Mouse (Mus musculus): ENCODE measurements around the gene Strc. TPM values are rescaled to one million over a fixed set of nuclear protein-coding genes. Genes with fewer than 3 reads are reported as not detected.
"Not testable (repeated sequence)": the region's sequence is repeated elsewhere in the genome, so short reads cannot be mapped to it uniquely, and the experiment has no call there.

Strc gene
- total RNA-seq (2014; fragmentation: Nextera tagmentation) (not detected in 2 replicates), total RNA-seq (2017) (not detected in 2 replicates)

DNA sequence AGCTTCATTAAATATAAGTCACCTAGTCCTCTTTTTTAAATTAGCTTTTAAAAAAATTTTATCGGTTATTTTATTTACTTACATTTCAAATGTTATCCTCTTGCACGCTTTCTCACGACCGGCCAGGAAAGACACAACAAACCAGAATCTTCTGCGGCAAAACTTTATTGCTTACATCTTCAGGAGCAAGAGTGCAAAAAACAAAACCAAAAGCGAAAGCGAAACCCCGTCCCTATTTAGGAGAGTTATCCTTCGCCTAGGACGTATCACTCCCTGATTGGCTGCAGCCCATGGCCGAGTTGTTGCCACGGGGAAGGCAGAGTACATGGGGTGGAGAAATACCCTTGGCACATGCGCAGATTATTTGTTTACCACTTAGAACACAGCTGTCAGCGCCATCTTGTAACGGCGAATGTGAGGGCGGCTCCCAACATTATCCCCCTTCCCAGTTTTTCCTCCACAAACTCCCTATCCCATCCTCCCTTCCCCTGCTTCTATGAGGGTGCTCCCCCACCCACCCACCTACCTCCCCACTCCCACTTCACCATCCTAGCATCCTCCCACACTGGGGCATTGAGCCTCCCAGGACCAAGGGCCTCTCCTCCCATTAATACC is at the start of gene Strc:
TSS of gene Strc (minus strand) at position 208 of the 615 bp plus-strand sequence.
- not testable (repeated sequence) for ATAC-seq (replicated peaks; ENCODE audit: low FRiP score, low TSS enrichment, poor library complexity, severe bottlenecking)

GRCm38 (mm10) chr2:121434854-121435253 is 47.9 kb upstream of the Strc start:
- peak; percentile 61; the same call in 1 of the 2 replicates for ATAC-seq (replicated peaks; ENCODE audit: low FRiP score, low TSS enrichment, poor library complexity, severe bottlenecking)

DNA sequence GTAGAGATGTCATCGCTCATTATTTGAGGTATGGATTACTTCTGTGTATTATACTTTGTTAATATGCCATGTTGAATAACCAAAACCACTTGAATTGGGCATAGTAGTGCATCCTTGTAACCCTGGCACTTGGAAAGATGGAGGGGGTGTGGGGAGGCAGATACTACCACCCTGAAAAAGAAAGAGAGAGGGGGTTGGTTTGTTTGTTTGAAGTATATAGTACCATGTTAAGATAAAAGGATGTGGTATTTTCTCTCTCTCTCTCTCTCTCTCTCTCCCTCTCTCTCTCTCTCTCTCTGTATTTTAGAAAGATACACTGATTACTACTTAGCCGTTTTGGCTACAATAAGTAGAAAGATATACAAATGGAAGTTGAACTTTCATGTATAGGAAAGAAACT is 38.9 kb upstream of the Strc start:
- no peak for ATAC-seq (replicated peaks; ENCODE audit: low FRiP score, low TSS enrichment, poor library complexity, severe bottlenecking)

- ATAC-seq (replicated peaks; ENCODE audit: low FRiP score, low TSS enrichment, poor library complexity, severe bottlenecking), result no peak
Measured at GRCm38 (mm10) chr2:121423166-121423565, 36.2 kb upstream of the Strc start.

GRCm38 (mm10) chr2:121418476-121418875 is 31.5 kb upstream of the Strc start:
- ATAC-seq (replicated peaks; ENCODE audit: low FRiP score, low TSS enrichment, poor library complexity, severe bottlenecking), result no peak

GRCm38 (mm10) chr2:121416356-121416755 is 29.4 kb upstream of the Strc start:
- no peak for ATAC-seq (replicated peaks; ENCODE audit: low FRiP score, low TSS enrichment, poor library complexity, severe bottlenecking)

- no peak for ATAC-seq (replicated peaks; ENCODE audit: low FRiP score, low TSS enrichment, poor library complexity, severe bottlenecking)
Measured at GRCm38 (mm10) chr2:121415591-121415990, 28.6 kb upstream of the Strc start.

GRCm38 (mm10) chr2:121415103-121415502 is 28.1 kb upstream of the Strc start:
- no peak for ATAC-seq (replicated peaks; ENCODE audit: low FRiP score, low TSS enrichment, poor library complexity, severe bottlenecking)

GRCm38 (mm10) chr2:121414139-121414685 is 27.2 kb upstream of the Strc start:
- ATAC-seq (replicated peaks; ENCODE audit: low FRiP score, low TSS enrichment, poor library complexity, severe bottlenecking), result peak; percentile 29; the same call in 1 of the 2 replicates

DNA sequence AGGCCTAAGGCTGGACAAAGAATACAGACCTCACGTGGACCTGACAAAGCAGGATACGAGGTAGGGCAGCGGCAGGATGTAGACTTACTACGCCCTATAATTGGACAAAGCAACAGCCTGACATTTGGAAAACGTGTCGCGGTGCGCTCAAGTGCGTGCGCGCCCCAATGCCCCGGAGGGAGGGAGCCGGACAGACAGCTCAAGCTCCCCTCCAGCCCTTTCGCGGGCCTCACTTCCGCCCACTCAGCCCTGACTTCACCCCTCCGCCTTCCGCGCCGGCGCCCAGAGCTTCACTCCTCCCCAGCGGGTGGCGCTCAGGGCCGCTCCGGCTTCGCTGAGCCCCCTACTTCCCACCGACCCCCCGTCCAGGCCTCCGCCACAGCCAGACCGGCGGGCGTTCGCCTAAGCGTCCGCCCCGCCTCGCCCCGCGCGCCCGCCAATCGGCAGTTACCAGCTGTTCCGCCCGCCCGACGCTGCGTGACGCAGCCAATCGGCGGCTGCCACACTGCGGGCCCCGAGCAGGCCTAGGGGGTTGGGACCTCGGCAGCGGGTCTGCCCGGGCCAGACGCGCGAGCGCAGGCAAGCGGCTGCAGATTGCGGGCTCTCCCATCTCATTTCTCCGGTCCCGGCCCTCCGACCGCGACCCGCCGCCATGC is 26.5 kb upstream of the Strc start, which contains the start of the genes Pdia3 and Catsper2:
TSS of gene Pdia3 (plus strand) at position 389 of the 656 bp plus-strand sequence.
TSS of gene Catsper2 (minus strand) at position 406 of the 656 bp plus-strand sequence.
- ATAC-seq (replicated peaks; ENCODE audit: low FRiP score, low TSS enrichment, poor library complexity, severe bottlenecking), result peak; percentile 88

GRCm38 (mm10) chr2:121412843-121413386 is 25.9 kb upstream of the Strc start:
- peak; percentile 39 for ATAC-seq (replicated peaks; ENCODE audit: low FRiP score, low TSS enrichment, poor library complexity, severe bottlenecking)

DNA sequence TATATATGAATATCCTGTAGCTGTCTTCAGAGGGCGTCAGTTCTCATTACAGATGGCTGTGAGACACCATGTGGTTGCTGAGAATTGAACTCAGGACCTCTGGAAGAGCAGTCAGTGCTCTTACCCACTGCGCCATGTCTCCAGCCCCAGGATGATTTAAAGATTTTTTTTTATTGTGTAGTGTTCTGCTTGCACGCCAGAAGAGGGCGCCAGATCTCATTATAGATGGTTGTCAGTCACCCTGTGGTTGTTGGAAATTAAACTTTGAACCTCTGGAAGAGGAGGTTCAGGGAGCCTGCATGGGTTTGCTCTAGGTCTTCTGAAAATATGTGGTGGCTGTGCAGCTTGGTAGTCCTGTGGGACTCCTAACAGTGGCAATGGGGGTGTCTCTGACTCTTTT is 21.2 kb upstream of the Strc start:
- peak; percentile 62 for ATAC-seq (replicated peaks; ENCODE audit: low FRiP score, low TSS enrichment, poor library complexity, severe bottlenecking)

DNA sequence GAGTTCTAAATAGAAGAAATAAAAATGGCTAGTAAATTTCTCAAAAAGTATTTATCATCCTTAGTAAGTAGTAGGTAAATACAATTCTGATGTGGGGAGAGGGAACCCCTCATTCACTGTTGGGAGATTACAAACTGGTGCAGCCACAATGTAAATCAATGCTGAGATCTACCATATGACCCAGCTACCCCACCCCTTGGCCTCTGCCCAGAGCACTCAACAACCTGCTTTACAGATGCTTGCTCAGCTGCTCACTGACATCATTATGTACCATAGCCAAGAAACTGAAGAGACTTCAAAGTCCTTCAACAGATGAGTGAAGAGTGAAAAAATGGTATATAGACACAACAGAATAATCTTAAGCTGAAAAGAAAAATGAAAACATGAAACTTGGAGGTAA is 16.3 kb upstream of the Strc start:
- no peak for ATAC-seq (replicated peaks; ENCODE audit: low FRiP score, low TSS enrichment, poor library complexity, severe bottlenecking)

GRCm38 (mm10) chr2:121396624-121397023 is 9.7 kb upstream of the Strc start:
- ATAC-seq (replicated peaks; ENCODE audit: low FRiP score, low TSS enrichment, poor library complexity, severe bottlenecking), result peak; percentile 75

DNA sequence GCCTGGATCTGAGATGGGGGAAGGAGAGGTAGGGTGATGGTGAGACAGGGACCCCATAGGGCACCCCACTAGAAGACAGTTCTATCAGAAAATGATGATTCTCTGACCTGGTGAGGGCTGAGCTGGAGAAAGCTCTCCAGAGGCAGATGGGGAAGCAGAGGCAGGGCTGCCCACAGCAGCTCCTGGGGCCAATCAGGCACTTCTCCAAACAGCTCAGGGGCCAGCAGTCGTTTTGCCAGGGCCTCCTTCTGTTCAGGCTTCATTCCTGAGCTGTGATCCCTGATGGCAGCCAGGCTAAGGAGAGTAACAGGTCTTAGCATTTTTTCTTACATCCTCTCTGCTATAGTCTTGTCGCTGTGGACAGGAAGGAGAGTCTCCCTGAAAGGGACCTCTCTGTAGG is 12.2 kb downstream of the Strc start:
- no peak for ATAC-seq (replicated peaks; ENCODE audit: low FRiP score, low TSS enrichment, poor library complexity, severe bottlenecking)

GRCm38 (mm10) chr2:121372266-121372665 is 14.7 kb downstream of the Strc start:
- no peak for ATAC-seq (replicated peaks; ENCODE audit: low FRiP score, low TSS enrichment, poor library complexity, severe bottlenecking)

DNA sequence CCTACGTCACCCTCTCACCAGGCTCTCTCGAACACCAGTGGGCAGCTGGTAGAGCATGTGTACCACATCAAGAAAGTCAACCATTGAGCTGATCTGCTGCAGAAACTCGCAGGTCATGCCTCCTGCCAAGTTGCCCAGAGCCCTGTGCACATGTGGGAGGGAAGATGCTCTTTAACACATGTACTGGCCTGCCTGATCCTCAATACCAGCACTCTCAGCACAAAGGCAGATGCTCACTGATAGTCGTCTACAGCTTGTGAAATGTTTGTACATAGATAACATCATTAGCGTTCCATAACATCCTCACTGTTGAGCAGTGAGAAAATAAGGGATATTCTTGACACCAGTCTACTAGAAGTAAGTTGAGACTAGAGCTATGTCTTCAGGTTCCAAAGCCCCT is 16.0 kb downstream of the Strc start:
- no peak for ATAC-seq (replicated peaks; ENCODE audit: low FRiP score, low TSS enrichment, poor library complexity, severe bottlenecking)

GRCm38 (mm10) chr2:121368831-121369230 is 18.1 kb downstream of the Strc start:
- ATAC-seq (replicated peaks; ENCODE audit: low FRiP score, low TSS enrichment, poor library complexity, severe bottlenecking), result no peak

DNA sequence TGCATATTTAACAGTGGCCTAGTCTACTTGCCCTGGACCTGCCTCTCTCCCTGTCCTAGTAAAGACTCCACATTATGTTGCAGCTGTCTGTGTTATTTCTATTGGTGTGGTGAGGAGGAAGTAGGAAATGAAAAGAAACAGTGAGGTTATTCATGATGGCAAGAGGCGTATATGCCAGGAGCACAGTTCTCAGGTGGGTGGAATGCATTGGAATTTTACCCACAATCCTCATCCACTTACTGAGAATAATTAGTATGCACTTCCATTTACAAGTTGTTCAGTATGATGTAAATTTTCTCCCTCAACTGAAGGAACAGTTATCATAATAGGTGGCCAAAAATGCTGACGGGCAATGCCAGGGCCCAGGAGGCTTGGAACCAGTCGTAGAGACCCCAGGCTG is 23.3 kb downstream of the Strc start:
- no peak for ATAC-seq (replicated peaks; ENCODE audit: low FRiP score, low TSS enrichment, poor library complexity, severe bottlenecking)

GRCm38 (mm10) chr2:121359461-121359860 is 27.5 kb downstream of the Strc start:
- no peak for ATAC-seq (replicated peaks; ENCODE audit: low FRiP score, low TSS enrichment, poor library complexity, severe bottlenecking)

Measured in megakaryocyte-erythroid progenitor cell, adult 5-6 weeks (primary cell).